Mouse (Mus musculus) erythroblast, embryonic 14.5 days (primary cell): ENCODE results near the gene Aldh1a2.

Experiments
- GATA1 ChIP-seq: IDR thresholded peaks from 2 replicates; pipeline ENCODE4 v1.6.1; 2012; ENCODE audit warnings: low read length, inconsistent platforms, mixed read lengths
- TAL1 ChIP-seq: IDR thresholded peaks from 3 replicates; pipeline ENCODE4 v1.6.1; 2012; ENCODE audit warnings: low read length, inconsistent platforms, mixed read lengths

- TF ChIP-seq TAL1, result no peak
- no peak for TF ChIP-seq GATA1
Measured at GRCm38 (mm10) chr9:71209299-71209698, 6.3 kb upstream of the Aldh1a2 start.
